In genomic region chr17:86303401-86304243, GRCm38 (mm10) we compare ENCODE assay signal across 10 mouse cellular contexts.
DNase-seq lines count a peak whose midpoint lies in the region; ATAC-seq and TF ChIP-seq lines count a peak whose summit lies in the region.
"Had no signal": no experiment of that assay in that cellular context is flagged by ENCODE, and none has a peak within 500 bp of the region (broad histone marks: within the 10 kb centered on the region; RNA-seq: fewer than 3 reads in every experiment).

No protein-coding gene starts in this region.

- peak overlapping the region; percentile 31 for H3K27ac ChIP-seq in hindbrain, embryonic 13.5 days
- H3K27ac ChIP-seq in hindbrain, embryonic 16.5 days (ENCODE audit: low read depth, low read length), result no peak overlapping the region
- peak overlapping the region; percentile 56 for H3K27ac ChIP-seq in liver, adult 2 months (replicated peaks; ENCODE audit: insufficient read depth, low read depth, low read length)
- no peak overlapping the region for H3K27ac ChIP-seq in forebrain, embryonic 15.5 days (replicated peaks)
- H3K27ac ChIP-seq: midbrain, embryonic 12.5 days had no signal

- no peaks in the 10 kb centered on the region for H3K9me3 ChIP-seq in hindbrain, embryonic 13.5 days
- no peaks in the 10 kb centered on the region for H3K9me3 ChIP-seq in hindbrain, embryonic 16.5 days (ENCODE audit: control insufficient read depth, low read length)
- H3K9me3 ChIP-seq in G1E (replicated peaks), result no peaks in the 10 kb centered on the region
- H3K9me3 ChIP-seq in forebrain, embryonic 15.5 days, result no peaks in the 10 kb centered on the region
- H3K9me3 ChIP-seq: midbrain, embryonic 12.5 days had no signal

- no peak overlapping the region for H3K4me3 ChIP-seq in hindbrain, embryonic 13.5 days
- no peak overlapping the region for H3K4me3 ChIP-seq in hindbrain, embryonic 16.5 days (ENCODE audit: low read length)
- H3K4me3 ChIP-seq in G1E (ENCODE audit: low read depth, low read length), result peak overlapping the region; percentile 31; the same call in 1 of the 2 replicates
- H3K4me3 ChIP-seq in liver, adult 2 months (ENCODE audit: insufficient read depth, low read depth, low read length), result no peak overlapping the region
- no peak overlapping the region for H3K4me3 ChIP-seq in forebrain, embryonic 15.5 days
- H3K4me3 ChIP-seq: midbrain, embryonic 12.5 days had no signal

- no peaks in the 10 kb centered on the region for H3K27me3 ChIP-seq in hindbrain, embryonic 13.5 days
- H3K27me3 ChIP-seq in hindbrain, embryonic 16.5 days (replicated peaks; ENCODE audit: control insufficient read depth, insufficient read depth, low read length), result no peaks in the 10 kb centered on the region
- H3K27me3 ChIP-seq in G1E (ENCODE audit: insufficient read depth, low read length), result 0 out of 2 replicates have a peak, but pooled peaks cover 2% of the 10 kb centered on the region
- H3K27me3 ChIP-seq in liver, adult 2 months (ENCODE audit: control insufficient read depth, insufficient read depth, low read length), result no peaks in the 10 kb centered on the region
- H3K27me3 ChIP-seq in forebrain, embryonic 15.5 days, result no peaks in the 10 kb centered on the region
- H3K27me3 ChIP-seq: midbrain, embryonic 12.5 days had no signal

- TF ChIP-seq POLR2A in liver, adult 2 months (IDR thresholded peaks at IDR 0.05; ENCODE audit: extremely low read depth, insufficient read depth, low read length), result no peak

- peak; percentile 35 for DNase-seq in G1E (ENCODE audit: low spot score)
- DNase-seq in liver, adult 2 months (ENCODE audit: extremely low read depth, low read depth, low spot score), result no peak
- DNase-seq in layer of hippocampus, postnatal 10 days (ENCODE audit: low spot score in 2 of 2), result no peak
- no peak for DNase-seq in cerebellum, adult 11 months
- DNase-seq: thymus, adult 18-20 months had no signal

- peaks cover 11% of the 10 kb centered on the region; the same call in 1 of the 2 replicates for H3K79me2 ChIP-seq in liver, adult 2 months (ENCODE audit: control insufficient read depth, insufficient read depth, low read length)

- peaks cover 45% of the 10 kb centered on the region for H3K4me1 ChIP-seq in hindbrain, embryonic 13.5 days (replicated peaks)
- H3K4me1 ChIP-seq in hindbrain, embryonic 16.5 days (ENCODE audit: control insufficient read depth, insufficient read depth, low read depth, low read length), result peaks cover 22% of the 10 kb centered on the region
- H3K4me1 ChIP-seq in G1E (ENCODE audit: insufficient read depth, low read depth, low read length), result peaks cover 68% of the 10 kb centered on the region
- peaks cover 2% of the 10 kb centered on the region; the same call in 1 of the 2 replicates for H3K4me1 ChIP-seq in liver, adult 2 months (ENCODE audit: control insufficient read depth, insufficient read depth, low read length)
- H3K4me1 ChIP-seq in forebrain, embryonic 15.5 days, result peaks cover 34% of the 10 kb centered on the region

- WGBS in hindbrain, embryonic 13.5 days, result 79% methylated on average over 19 of the region's 19 CpGs
- WGBS in hindbrain, embryonic 16.5 days, result 81% methylated on average over 19 of the region's 19 CpGs
- 81% methylated on average over 19 of the region's 19 CpGs for WGBS in liver, adult 2 months
- WGBS in forebrain, embryonic 15.5 days, result 85% methylated on average over 19 of the region's 19 CpGs

- no peak for TF ChIP-seq CTCF in G1E (IDR thresholded peaks at IDR 0.05; ENCODE audit: low read depth, low read length)
- TF ChIP-seq CTCF in liver, adult 2 months (IDR thresholded peaks at IDR 0.05; ENCODE audit: low read depth, low read length), result no peak

- H3K4me2 ChIP-seq in hindbrain, embryonic 13.5 days, result no peak overlapping the region
- H3K4me2 ChIP-seq in hindbrain, embryonic 16.5 days (ENCODE audit: low read length), result no peak overlapping the region
- H3K4me2 ChIP-seq in forebrain, embryonic 15.5 days (replicated peaks), result no peak overlapping the region
- H3K4me2 ChIP-seq: midbrain, embryonic 12.5 days had no signal

- no peak overlapping the region for H3K9ac ChIP-seq in hindbrain, embryonic 13.5 days
- no peak overlapping the region for H3K9ac ChIP-seq in hindbrain, embryonic 16.5 days (ENCODE audit: low read depth, low read length)
- H3K9ac ChIP-seq in liver, adult 2 months (ENCODE audit: low read depth, low read length), result no peak overlapping the region
- no peak overlapping the region for H3K9ac ChIP-seq in forebrain, embryonic 15.5 days (replicated peaks)
- H3K9ac ChIP-seq: midbrain, embryonic 12.5 days had no signal

- H3K36me3 ChIP-seq in hindbrain, embryonic 13.5 days, result no peaks in the 10 kb centered on the region
- H3K36me3 ChIP-seq in hindbrain, embryonic 16.5 days (ENCODE audit: control insufficient read depth, insufficient read depth, low read length), result no peaks in the 10 kb centered on the region
- H3K36me3 ChIP-seq in G1E (replicated peaks), result no peaks in the 10 kb centered on the region
- H3K36me3 ChIP-seq in liver, adult 2 months (ENCODE audit: control insufficient read depth, insufficient read depth, low read length), result no peaks in the 10 kb centered on the region
- H3K36me3 ChIP-seq in forebrain, embryonic 15.5 days, result no peaks in the 10 kb centered on the region
- H3K36me3 ChIP-seq: midbrain, embryonic 12.5 days had no signal

- ATAC-seq in hindbrain, embryonic 13.5 days (ENCODE audit: low FRiP score), result no peak
- ATAC-seq in hindbrain, embryonic 16.5 days, result no peak
- ATAC-seq in G1E (ENCODE audit: extremely low read depth, insufficient number of reproducible peaks, low FRiP score, poor library complexity, severe bottlenecking), result peak; percentile 52
- peak; percentile 41 for ATAC-seq in erythroid progenitor cell, adult 5-6 weeks (replicated peaks; ENCODE audit: low FRiP score, poor library complexity, severe bottlenecking)
- ATAC-seq in forebrain, embryonic 15.5 days (replicated peaks), result no peak

Comparison
In these comparisons a context has a peak if more than half of its experiments do, and no peak if none do; other contexts are left out.
1. H3K27ac ChIP-seq: peak in hindbrain, embryonic 13.5 days (single experiment) and liver, adult 2 months (single experiment); none in hindbrain, embryonic 16.5 days (single experiment) and forebrain, embryonic 15.5 days (single experiment).
2. ATAC-seq: peak in G1E (single experiment) and erythroid progenitor cell, adult 5-6 weeks (single experiment); none in hindbrain, embryonic 13.5 days (single experiment), hindbrain, embryonic 16.5 days (single experiment) and forebrain, embryonic 15.5 days (single experiment).